Comparison of ENCODE assay signal across 8 mouse cellular contexts in the genomic region with DNA sequence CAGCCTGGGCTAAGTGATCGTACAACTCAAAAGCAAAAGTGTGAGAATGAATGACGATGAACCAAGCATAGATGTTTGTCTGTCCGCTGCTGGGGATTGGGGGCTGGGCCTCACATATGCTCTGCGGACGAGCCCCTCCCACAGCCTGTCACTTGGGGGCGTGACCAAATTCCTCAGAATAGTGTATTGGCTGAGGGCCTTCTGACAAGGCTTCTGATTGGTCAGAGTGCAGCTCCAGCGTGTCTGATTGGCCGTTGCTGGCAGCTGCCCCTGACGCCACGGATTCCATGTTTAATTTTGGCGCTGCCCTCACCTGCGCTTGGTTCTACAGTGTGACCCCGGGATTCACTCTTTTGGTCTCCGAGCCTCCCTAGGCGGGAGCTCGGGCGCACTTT. TPM values are rescaled to one million over a fixed set of nuclear protein-coding genes. Genes with fewer than 3 reads are reported as not detected.
DNase-seq lines count a peak whose midpoint lies in the region; ATAC-seq and TF ChIP-seq lines count a peak whose summit lies in the region.

No protein-coding gene starts in this region.

- DNase-seq in G1E (ENCODE audit: low spot score): peak; percentile 98
- peak; percentile 97 for DNase-seq in cerebellum, adult 11-12 months
- peak; percentile 88 to 90 for DNase-seq in heart, postnatal 36 days
- DNase-seq in layer of hippocampus, adult 18-20 months (ENCODE audit: low spot score in 2 of 2): peak; percentile 91 to 97
- peak; percentile 87 for DNase-seq in lung, adult 2 months
- peak; percentile 87 to 93 for DNase-seq in thymus, adult 18-20 months

- WGBS in forebrain, embryonic 16.5 days: 4% methylated on average over 17 of the region's 17 CpGs
- 2% methylated on average over 17 of the region's 17 CpGs for WGBS in lung, adult 2 months
- 4% methylated on average over 17 of the region's 17 CpGs for WGBS in neural tube, embryonic 15.5 days

- H3K4me2 ChIP-seq in forebrain, embryonic 16.5 days (ENCODE audit: low read length): peak overlapping the region; percentile 58
- peak overlapping the region; percentile 60 for H3K4me2 ChIP-seq in neural tube, embryonic 15.5 days

- no peak for TF ChIP-seq POLR2A in lung, adult 2 months (IDR thresholded peaks at IDR 0.05; ENCODE audit: borderline replicate concordance, extremely low read depth, low read depth, low read length)

- no peak for TF ChIP-seq CTCF in G1E (IDR thresholded peaks at IDR 0.05; ENCODE audit: low read depth, low read length)
- TF ChIP-seq CTCF in lung, adult 2 months (IDR thresholded peaks at IDR 0.05; ENCODE audit: insufficient read depth, low read length): no peak

- H3K4me3 ChIP-seq in G1E (ENCODE audit: low read depth, low read length): peak overlapping the region; percentile 28; the same call in 1 of the 2 replicates
- peak overlapping the region; percentile 34 for H3K4me3 ChIP-seq in forebrain, embryonic 16.5 days (replicated peaks; ENCODE audit: low read length)
- peak overlapping the region; percentile 36 for H3K4me3 ChIP-seq in lung, adult 2 months (replicated peaks; ENCODE audit: extremely low read depth, low read depth, low read length)
- peak overlapping the region; percentile 28 for H3K4me3 ChIP-seq in neural tube, embryonic 15.5 days (replicated peaks)

- peak; percentile 79 for ATAC-seq in G1E (ENCODE audit: extremely low read depth, insufficient number of reproducible peaks, low FRiP score, poor library complexity, severe bottlenecking)
- ATAC-seq in forebrain, embryonic 16.5 days: peak; percentile 88
- ATAC-seq in neural tube, embryonic 15.5 days (ENCODE audit: low FRiP score): peak; percentile 81

- intact Hi-C loops in heart, postnatal 36 days (cut with DNase I): no loop called here

- no peaks in the 10 kb centered on the region for H3K36me3 ChIP-seq in G1E (replicated peaks)
- no peaks in the 10 kb centered on the region for H3K36me3 ChIP-seq in forebrain, embryonic 16.5 days (ENCODE audit: control insufficient read depth, insufficient read depth)
- no peaks in the 10 kb centered on the region for H3K36me3 ChIP-seq in neural tube, embryonic 15.5 days

- H3K27ac ChIP-seq in forebrain, embryonic 16.5 days (ENCODE audit: low read length): peak overlapping the region; percentile 43; the same call in 1 of the 2 replicates
- H3K27ac ChIP-seq in neural tube, embryonic 15.5 days (replicated peaks): peak overlapping the region; percentile 58

- H3K27me3 ChIP-seq in G1E (ENCODE audit: insufficient read depth, low read length): peaks cover 51% of the 10 kb centered on the region
- no peaks in the 10 kb centered on the region for H3K27me3 ChIP-seq in forebrain, embryonic 16.5 days (replicated peaks; ENCODE audit: control insufficient read depth, insufficient read depth, low read length)
- H3K27me3 ChIP-seq in neural tube, embryonic 15.5 days (replicated peaks): peaks cover 5% of the 10 kb centered on the region

- H3K9ac ChIP-seq in forebrain, embryonic 16.5 days (replicated peaks; ENCODE audit: low read depth, low read length): peak overlapping the region; percentile 49
- 0 out of 2 replicates have a peak overlapping the region, but pooled peaks have one; percentile 12 for H3K9ac ChIP-seq in neural tube, embryonic 15.5 days (replicated peaks)

- H3K9me3 ChIP-seq in G1E (replicated peaks): no peaks in the 10 kb centered on the region
- no peaks in the 10 kb centered on the region for H3K9me3 ChIP-seq in forebrain, embryonic 16.5 days (ENCODE audit: control insufficient read depth, low read length)
- H3K9me3 ChIP-seq in neural tube, embryonic 15.5 days (replicated peaks): no peaks in the 10 kb centered on the region

- peaks cover 53% of the 10 kb centered on the region for H3K4me1 ChIP-seq in G1E (ENCODE audit: insufficient read depth, low read depth, low read length)
- peaks cover 43% of the 10 kb centered on the region for H3K4me1 ChIP-seq in forebrain, embryonic 16.5 days (replicated peaks; ENCODE audit: control insufficient read depth, insufficient read depth, low read length)
- peaks cover 26% of the 10 kb centered on the region for H3K4me1 ChIP-seq in lung, adult 2 months (ENCODE audit: control insufficient read depth, insufficient read depth, low read length)
- H3K4me1 ChIP-seq in neural tube, embryonic 15.5 days: peaks cover 57% of the 10 kb centered on the region

RNA-seq across cellular contexts. Expression of a gene that starts 22.6 kb away (rescaled TPM):
- total RNA-seq in G1E (2014; fragmentation: Nextera tagmentation) (6.9 and 9.5 TPM in 2 replicates), G1E (2017) (0.52 and 0.66 TPM in 2 replicates)
- 16.1 and 19.3 TPM in 2 replicates for polyA plus RNA-seq in G1E (2012)
- polyA plus RNA-seq in forebrain, embryonic 16.5 days (2015; fragmentation: Nextera tagmentation; extraction: Ambion mirVana): 25.4 and 27.0 TPM in 2 replicates
- total RNA-seq in heart, postnatal 36 days (2021): 100 to 1,000 TPM; 115 to 133 TPM
- total RNA-seq in layer of hippocampus, adult 18-20 months (2021): 10 to 100 TPM; 54.2 to 54.7 TPM
- 89.6 and 103 TPM in 2 replicates for polyA plus RNA-seq in lung, adult 2 months (2012; rRNA removed)
- 35.0 and 35.8 TPM in 2 replicates for polyA plus RNA-seq in neural tube, embryonic 15.5 days (2015; fragmentation: Nextera tagmentation; extraction: Ambion mirVana)

RNA-seq across cellular contexts. Expression of a gene that starts 40.0 kb away (rescaled TPM):
- total RNA-seq in G1E (2014; fragmentation: Nextera tagmentation) (6.5 and 13.8 TPM in 2 replicates), G1E (2017) (1.9 and 3.5 TPM in 2 replicates)
- polyA plus RNA-seq in G1E (2012): 1.6 and 1.8 TPM in 2 replicates
- 1.2 and 1.8 TPM in 2 replicates for polyA plus RNA-seq in forebrain, embryonic 16.5 days (2015; fragmentation: Nextera tagmentation; extraction: Ambion mirVana)
- total RNA-seq in heart, postnatal 36 days (2021): 1 to 10 TPM; 2.2 to 2.4 TPM
- total RNA-seq in layer of hippocampus, adult 18-20 months (2021): 1 to 10 TPM; 1.8 to 2.4 TPM
- 8.8 and 10.1 TPM in 2 replicates for polyA plus RNA-seq in lung, adult 2 months (2012; rRNA removed)
- polyA plus RNA-seq in neural tube, embryonic 15.5 days (2015; fragmentation: Nextera tagmentation; extraction: Ambion mirVana): 2.5 and 9.3 TPM in 2 replicates

RNA-seq across cellular contexts. Expression of a gene that starts 44.1 kb away (rescaled TPM):
- total RNA-seq in G1E (2014; fragmentation: Nextera tagmentation) (1.2 and 3.1 TPM in 2 replicates), G1E (2017) (0.38 and 0.93 TPM in 2 replicates)
- 7.2 and 7.4 TPM in 2 replicates for polyA plus RNA-seq in G1E (2012)
- polyA plus RNA-seq in forebrain, embryonic 16.5 days (2015; fragmentation: Nextera tagmentation; extraction: Ambion mirVana): 1.0 and 2.2 TPM in 2 replicates
- total RNA-seq in heart, postnatal 36 days (2021): under 1 TPM in 1 of 2 experiments, not detected in 1; 0.62 TPM
- total RNA-seq in layer of hippocampus, adult 18-20 months (2021): 1 to 10 TPM; 4.2 to 6.9 TPM
- 3.6 and 5.9 TPM in 2 replicates for polyA plus RNA-seq in lung, adult 2 months (2012; rRNA removed)
- polyA plus RNA-seq in neural tube, embryonic 15.5 days (2015; fragmentation: Nextera tagmentation; extraction: Ambion mirVana): 3.4 and 3.6 TPM in 2 replicates

RNA-seq across cellular contexts. Expression of a gene that starts 48.6 kb away (rescaled TPM):
- total RNA-seq in G1E (2014; fragmentation: Nextera tagmentation): 1.1 TPM in 1 of 2 replicates, not detected in the other
- 2.6 and 4.1 TPM in 2 replicates for total RNA-seq in G1E (2017)
- polyA plus RNA-seq in G1E (2012): 0.72 and 1.3 TPM in 2 replicates
- polyA plus RNA-seq in forebrain, embryonic 16.5 days (2015; fragmentation: Nextera tagmentation; extraction: Ambion mirVana): 6.2 and 8.8 TPM in 2 replicates
- total RNA-seq in heart, postnatal 36 days (2021): 1 to 10 TPM; 1.1 to 2.0 TPM
- total RNA-seq in layer of hippocampus, adult 18-20 months (2021): 1 to 10 TPM; 4.1 to 4.8 TPM
- polyA plus RNA-seq in lung, adult 2 months (2012; rRNA removed): 3.7 and 6.3 TPM in 2 replicates
- 5.7 and 7.2 TPM in 2 replicates for polyA plus RNA-seq in neural tube, embryonic 15.5 days (2015; fragmentation: Nextera tagmentation; extraction: Ambion mirVana)

RNA-seq across cellular contexts. Expression of a gene that starts 48.6 kb away (rescaled TPM):
- total RNA-seq in G1E (2014; fragmentation: Nextera tagmentation) (9.6 and 11.9 TPM in 2 replicates), G1E (2017) (60.4 and 69.7 TPM in 2 replicates)
- polyA plus RNA-seq in G1E (2012): 186 and 220 TPM in 2 replicates
- polyA plus RNA-seq in forebrain, embryonic 16.5 days (2015; fragmentation: Nextera tagmentation; extraction: Ambion mirVana): 86.0 and 91.0 TPM in 2 replicates
- 10 to 100 TPM; 50.3 to 52.2 TPM for total RNA-seq in heart, postnatal 36 days (2021)
- 10 to 100 TPM; 82.0 to 82.9 TPM for total RNA-seq in layer of hippocampus, adult 18-20 months (2021)
- 79.2 and 83.4 TPM in 2 replicates for polyA plus RNA-seq in lung, adult 2 months (2012; rRNA removed)
- polyA plus RNA-seq in neural tube, embryonic 15.5 days (2015; fragmentation: Nextera tagmentation; extraction: Ambion mirVana): 101 TPM in 2 replicates

Comparison
In these comparisons a context has a peak if more than half of its experiments do, and no peak if none do; other contexts are left out.
1. Peak in every context shown above with its lines: DNase-seq, ATAC-seq, H3K4me3 ChIP-seq and H3K27ac ChIP-seq.